Mouse (Mus musculus) urinary bladder, adult 2 months (tissue): ENCODE data around the gene Emx2. TPM values are rescaled to one million over a fixed set of nuclear protein-coding genes. Genes with fewer than 3 reads are reported as not detected.

Source experiments
- polyA plus RNA-seq: library from polyadenylated mRNA; depleted of rRNA; stranded (reverse); fragments of >200 nt; gene quantifications from 2 replicates; pipeline ENCODE4 v1.2.3, GENCODE M21; 2012; rRNA removed

Gene Emx2
- polyA plus RNA-seq, 1 experiment, result 0.40 TPM

Other genes with a start within 250 kb of the Emx2 start
- gene Kcnk18, start 239.2 kb upstream of the Emx2 start, polyA plus RNA-seq, result not detected in 2 replicates
- gene Slc18a2, start 197.5 kb upstream of the Emx2 start, polyA plus RNA-seq, result 0.25 and 0.29 TPM in 2 replicates
- 413 and 509 TPM in 2 replicates for gene Rps12-ps3, start 136.1 kb upstream of the Emx2 start, polyA plus RNA-seq
- gene Pdzd8, start 112.6 kb upstream of the Emx2 start, polyA plus RNA-seq, result 10.1 and 13.0 TPM in 2 replicates